Mouse (Mus musculus) hindbrain, embryonic 16.5 days (tissue): Measurements from ENCODE around the gene Rere. TPM values are rescaled to one million over a fixed set of nuclear protein-coding genes. Genes with fewer than 3 reads are reported as not detected.

ENCODE experiments used
- ATAC-seq: fragments of 200-750 bp; cut with Nextera tagmentation; 2 replicates; pipeline ENCODE4 v1.8.0; 2017; ENCODE audit warnings: moderate TSS enrichment, moderate library complexity
- H3K27ac ChIP-seq: fragments of 300-500 bp; sonication (generic); 2 replicates; pipeline ENCODE4 v1.5.1; 2014; ENCODE audit warnings: low read depth, mild to moderate bottlenecking, control low read depth, low read length, moderate library complexity
- H3K27me3 ChIP-seq: fragments of 300-500 bp; sonication (generic); replicated peaks from 2 replicates; pipeline ENCODE4 v1.6.1; 2014; ENCODE audit warnings: low read length; ENCODE audit not compliant: control insufficient read depth, insufficient read depth
- H3K36me3 ChIP-seq: fragments of 300-500 bp; sonication (generic); 2 replicates; pipeline ENCODE4 v1.6.1; 2014; ENCODE audit warnings: mild to moderate bottlenecking, low read length, moderate library complexity, mixed read lengths; ENCODE audit not compliant: control insufficient read depth, insufficient read depth
- H3K4me1 ChIP-seq: fragments of 300-500 bp; sonication (generic); 2 replicates; pipeline ENCODE4 v1.6.1; 2014; ENCODE audit warnings: low read depth, low read length; ENCODE audit not compliant: control insufficient read depth, insufficient read depth
- H3K4me2 ChIP-seq: fragments of 300-500 bp; sonication (generic); 2 replicates; pipeline ENCODE4 v1.6.1; 2014; ENCODE audit warnings: mild to moderate bottlenecking, low read length, control low read depth, moderate library complexity
- H3K4me3 ChIP-seq: fragments of 300-500 bp; sonication (generic); 2 replicates; pipeline ENCODE4 v1.5.1; 2014; ENCODE audit warnings: mild to moderate bottlenecking, low read length, control low read depth, moderate library complexity
- H3K9ac ChIP-seq: fragments of 300-500 bp; sonication (generic); 2 replicates; pipeline ENCODE4 v1.6.1; 2014; ENCODE audit warnings: low read depth, mild to moderate bottlenecking, control low read depth, low read length, moderate library complexity
- H3K9me3 ChIP-seq: fragments of 300-500 bp; sonication (generic); 2 replicates; pipeline ENCODE4 v1.6.1; 2014; ENCODE audit warnings: mild to moderate bottlenecking, low read length, moderate library complexity; ENCODE audit not compliant: control insufficient read depth
- WGBS: fragments of 180-500 bp; shearing (Covaris S2); extraction: QIAGEN DNeasy Blood & Tissue Kit; methylation state at CpG from one replicate; pipeline ENCODE4 v1.1.7; 2014; 5-methylcytosine and 5-hydroxymethylcytosine counted together
- polyA plus RNA-seq: library from polyadenylated mRNA; unstranded; fragments of >200 nt; fragmentation: Nextera tagmentation; extraction: Ambion mirVana; gene quantifications from 2 replicates; pipeline ENCODE4 v1.2.1, GENCODE M21; 2015

The Rere gene
- polyA plus RNA-seq, 1 experiment from 2014 or later, result 25.4 TPM

GRCm38 (mm10) chr4:150568318-150569134 is 287.1 kb downstream of the Rere start:
- WGBS, result 33% methylated on average over 9 of the region's 9 CpGs
- no peaks in the 10 kb centered on the region for H3K9me3 ChIP-seq
- peak overlapping the region; percentile 79 for H3K4me2 ChIP-seq
- H3K27ac ChIP-seq, result peak overlapping the region; percentile 88
- peaks cover 36% of the 10 kb centered on the region for H3K4me1 ChIP-seq
- peak overlapping the region; percentile 91 for H3K9ac ChIP-seq
- H3K36me3 ChIP-seq, result no peaks in the 10 kb centered on the region
- H3K4me3 ChIP-seq, result peak overlapping the region; percentile 76
- H3K27me3 ChIP-seq, result no peaks in the 10 kb centered on the region
- 0 out of 2 replicates have a peak, but pooled peaks have one; percentile 4 for ATAC-seq

GRCm38 (mm10) chr4:150569135-150569833 is 287.8 kb downstream of the Rere start:
- H3K27me3 ChIP-seq, result no peaks in the 10 kb centered on the region
- peak overlapping the region; percentile 88 for H3K27ac ChIP-seq
- 0% methylated on average over 58 of the region's 73 CpGs for WGBS
- ATAC-seq, result peak; percentile 89
- peak overlapping the region; percentile 76 for H3K4me3 ChIP-seq
- H3K4me2 ChIP-seq, result peak overlapping the region; percentile 79
- no peaks in the 10 kb centered on the region for H3K9me3 ChIP-seq
- H3K4me1 ChIP-seq, result peaks cover 29% of the 10 kb centered on the region
- no peaks in the 10 kb centered on the region for H3K36me3 ChIP-seq
- peak overlapping the region; percentile 91 for H3K9ac ChIP-seq

GRCm38 (mm10) chr4:150569834-150570571 is 288.6 kb downstream of the Rere start:
- Histone ChIP-seq H3K9me3 (no peaks in the 10 kb centered on the region), H3K9ac (peak overlapping the region; percentile 91), H3K4me1 (peaks cover 29% of the 10 kb centered on the region), H3K27me3 (no peaks in the 10 kb centered on the region), H3K4me2 (peak overlapping the region; percentile 79), H3K27ac (peak overlapping the region; percentile 88), H3K36me3 (no peaks in the 10 kb centered on the region), H3K4me3 (peak overlapping the region; percentile 76)
- peak; percentile 22; the same call in 1 of the 2 replicates for ATAC-seq
- WGBS, result 1% methylated on average over 27 of the region's 27 CpGs

- Histone ChIP-seq H3K36me3 (no peaks in the 10 kb centered on the region), H3K9ac (no peak overlapping the region), H3K27ac (0 out of 2 replicates have a peak overlapping the region, but pooled peaks have one; percentile 40), H3K4me2 (peak overlapping the region; percentile 79), H3K4me3 (peak overlapping the region; percentile 24), H3K27me3 (no peaks in the 10 kb centered on the region), H3K9me3 (no peaks in the 10 kb centered on the region), H3K4me1 (peaks cover 29% of the 10 kb centered on the region)
- WGBS, result 51% methylated on average over 2 of the region's 2 CpGs
- no peak for ATAC-seq
Observed at GRCm38 (mm10) chr4:150570793-150571192, 289.3 kb downstream of the Rere start.

GRCm38 (mm10) chr4:150572104-150572691 is 290.8 kb downstream of the Rere start:
- no peak overlapping the region for H3K4me2 ChIP-seq
- H3K9ac ChIP-seq, result no peak overlapping the region
- H3K4me1 ChIP-seq, result peaks cover 29% of the 10 kb centered on the region

GRCm38 (mm10) chr4:150572938-150573337 is 291.5 kb downstream of the Rere start:
- 85% methylated on average over 4 of the region's 4 CpGs for WGBS
- H3K4me2 ChIP-seq, result no peak overlapping the region
- H3K36me3 ChIP-seq, result no peaks in the 10 kb centered on the region
- ATAC-seq, result no peak
- H3K4me1 ChIP-seq, result peaks cover 29% of the 10 kb centered on the region
- H3K27ac ChIP-seq, result no peak overlapping the region
- H3K9me3 ChIP-seq, result no peaks in the 10 kb centered on the region
- no peak overlapping the region for H3K4me3 ChIP-seq
- no peaks in the 10 kb centered on the region for H3K27me3 ChIP-seq
- H3K9ac ChIP-seq, result no peak overlapping the region

More at GRCm38 (mm10) chr4:150572104-150572691, 290.8 kb downstream of the Rere start:
- ATAC-seq, result no peak
- Histone ChIP-seq H3K4me3 (no peak overlapping the region), H3K27ac (no peak overlapping the region), H3K9me3 (no peaks in the 10 kb centered on the region), H3K36me3 (no peaks in the 10 kb centered on the region), H3K27me3 (no peaks in the 10 kb centered on the region)
- 75% methylated on average over 7 of the region's 7 CpGs for WGBS

GRCm38 (mm10) chr4:150575363-150576092 is 294.1 kb downstream of the Rere start:
- ATAC-seq, result no peak
- 76% methylated on average over 3 of the region's 3 CpGs for WGBS
- Histone ChIP-seq H3K9me3 (no peaks in the 10 kb centered on the region), H3K27me3 (no peaks in the 10 kb centered on the region), H3K4me2 (no peak overlapping the region), H3K27ac (no peak overlapping the region), H3K4me3 (no peak overlapping the region), H3K36me3 (no peaks in the 10 kb centered on the region), H3K9ac (no peak overlapping the region), H3K4me1 (peaks cover 14% of the 10 kb centered on the region)

GRCm38 (mm10) chr4:150576339-150576738 is 294.9 kb downstream of the Rere start:
- H3K27me3 ChIP-seq, result no peaks in the 10 kb centered on the region
- peaks cover 6% of the 10 kb centered on the region; the same call in 1 of the 2 replicates for H3K4me1 ChIP-seq
- H3K27ac ChIP-seq, result no peak overlapping the region
- no peaks in the 10 kb centered on the region for H3K9me3 ChIP-seq
- H3K4me2 ChIP-seq, result no peak overlapping the region
- H3K36me3 ChIP-seq, result no peaks in the 10 kb centered on the region
- 92% methylated on average over 3 of the region's 3 CpGs for WGBS
- ATAC-seq, result no peak
- no peak overlapping the region for H3K4me3 ChIP-seq
- no peak overlapping the region for H3K9ac ChIP-seq
